Mouse (Mus musculus) large intestine, adult 2 months (tissue): Measurements from ENCODE around the gene Kcnt2. TPM values are rescaled to one million over a fixed set of nuclear protein-coding genes. Genes with fewer than 3 reads are reported as not detected.

Experiments used
- DNase-seq: peaks from one replicate; pipeline ENCODE4 v3.0.0-alpha.2; 2012; ENCODE audit warnings: low read depth, low spot score
- WGBS: fragments of 180-500 bp; shearing (Covaris S2); methylation state at CpG from one replicate; pipeline ENCODE4 v1.1.7; 2018; 5-methylcytosine and 5-hydroxymethylcytosine counted together
- polyA plus RNA-seq: library from polyadenylated mRNA; depleted of rRNA; stranded (reverse); fragments of >200 nt; gene quantifications from 2 replicates; pipeline ENCODE4 v1.2.3, GENCODE M21; 2012; rRNA removed

The Kcnt2 gene
- polyA plus RNA-seq, 1 experiment, result 0.06 TPM

DNA sequence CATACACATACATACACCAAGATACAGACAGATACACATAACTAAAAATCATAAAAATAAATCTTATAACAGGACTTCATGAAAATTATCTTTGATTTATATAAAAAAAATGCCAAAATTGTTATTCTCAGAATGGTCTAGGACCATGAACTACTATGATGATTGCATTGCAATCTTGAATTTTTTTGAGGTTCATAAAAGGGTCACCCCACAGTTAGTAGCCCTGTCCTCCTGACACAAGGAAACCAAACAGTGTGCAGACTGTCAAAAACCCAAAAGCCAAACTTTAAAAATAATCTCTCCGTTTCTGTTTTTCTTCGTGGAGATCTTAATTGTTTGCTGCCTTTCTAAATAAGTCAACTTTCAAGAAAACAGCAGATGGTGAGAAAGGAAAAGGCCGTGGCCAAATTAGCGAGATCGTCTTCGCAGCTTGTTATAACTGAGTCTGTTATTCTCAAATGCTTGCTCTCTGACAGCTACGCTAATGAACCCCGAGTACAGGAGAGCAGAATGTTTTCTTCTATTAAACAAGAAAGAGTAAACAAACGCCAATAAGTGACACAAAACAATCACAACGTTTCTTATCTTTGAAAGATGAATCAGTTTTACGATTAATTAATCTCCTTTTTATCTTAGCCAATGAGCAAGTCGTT, 414.9 kb downstream of the Kcnt2 start:
- 44% methylated on average over 12 of the region's 12 CpGs for WGBS
- DNase-seq, result no peak

GRCm38 (mm10) chr1:140661404-140661787, 415.4 kb downstream of the Kcnt2 start:
- WGBS, result 20% methylated on average over 3 of the region's 3 CpGs
- DNase-seq, result no peak

Other genes starting within 250 kb of the Kcnt2 start
- 1.1 and 1.8 TPM in 2 replicates for gene Cfh, start 62.4 kb upstream of the Kcnt2 start, polyA plus RNA-seq